Mouse (Mus musculus): ENCODE measurements around the gene Sdk1.

Gene Sdk1

GRCm38 (mm10) chr5:141764111-141764510, 522.8 kb downstream of the Sdk1 start:
- in situ Hi-C loops (cut with MboI, MseI), result no loop called here

- in situ Hi-C loops (cut with MboI, MseI), result no loop called here
Observed at GRCm38 (mm10) chr5:141768761-141769515, 527.6 kb downstream of the Sdk1 start.

GRCm38 (mm10) chr5:141771516-141771915, 530.2 kb downstream of the Sdk1 start:
- in situ Hi-C loops (cut with MboI, MseI), result no loop called here

GRCm38 (mm10) chr5:141778231-141778630, 536.9 kb downstream of the Sdk1 start:
- in situ Hi-C loops (cut with MboI, MseI), result no loop called here

GRCm38 (mm10) chr5:141781142-141781541, 539.9 kb downstream of the Sdk1 start:
- in situ Hi-C loops (cut with MboI, MseI), result no loop called here

- in situ Hi-C loops (cut with MboI, MseI), result no loop called here
Observed at GRCm38 (mm10) chr5:141782330-141782729, 541.0 kb downstream of the Sdk1 start.

- in situ Hi-C loops (cut with MboI, MseI), result no loop called here
Observed at GRCm38 (mm10) chr5:141783516-141783915, 542.2 kb downstream of the Sdk1 start.

- in situ Hi-C loops (cut with MboI, MseI), result no loop called here
Observed at GRCm38 (mm10) chr5:141793926-141794325, 552.6 kb downstream of the Sdk1 start.

GRCm38 (mm10) chr5:141823823-141824330, 582.6 kb downstream of the Sdk1 start:
- in situ Hi-C loops (cut with MboI, MseI), result no loop called here

- in situ Hi-C loops (cut with MboI, MseI), result no loop called here
Observed at GRCm38 (mm10) chr5:141824739-141825379, 583.6 kb downstream of the Sdk1 start.

GRCm38 (mm10) chr5:141835566-141835965, 594.3 kb downstream of the Sdk1 start:
- in situ Hi-C loops (cut with MboI, MseI), result no loop called here

GRCm38 (mm10) chr5:141836892-141837455, 595.7 kb downstream of the Sdk1 start:
- in situ Hi-C loops (cut with MboI, MseI), result no loop called here

- in situ Hi-C loops (cut with MboI, MseI), result no loop called here
Observed at GRCm38 (mm10) chr5:141844701-141845100, 603.4 kb downstream of the Sdk1 start.

- in situ Hi-C loops (cut with MboI, MseI), result no loop called here
Observed at GRCm38 (mm10) chr5:141847686-141848085, 606.4 kb downstream of the Sdk1 start.

- in situ Hi-C loops (cut with MboI, MseI), result loop anchor here (10.0 kb wide), 1 partner anchor 1067 kb away; no protein-coding TSS in a partner anchor
Observed at GRCm38 (mm10) chr5:141852175-141852574, 610.9 kb downstream of the Sdk1 start.

- in situ Hi-C loops (cut with MboI, MseI), result loop anchor here (10.0 kb wide), 1 partner anchor 1072 kb away; no protein-coding TSS in a partner anchor
Observed at GRCm38 (mm10) chr5:141856447-141856846, 615.2 kb downstream of the Sdk1 start.

- in situ Hi-C loops (cut with MboI, MseI), result loop anchor here (10.0 kb wide), 1 partner anchor 1073 kb away; no protein-coding TSS in a partner anchor
Observed at GRCm38 (mm10) chr5:141857781-141858180, 616.5 kb downstream of the Sdk1 start.

GRCm38 (mm10) chr5:141858406-141859160, 617.3 kb downstream of the Sdk1 start:
- in situ Hi-C loops (cut with MboI, MseI), result loop anchor here (10.0 kb wide), 1 partner anchor 1074 kb away; no protein-coding TSS in a partner anchor

- in situ Hi-C loops (cut with MboI, MseI), result no loop called here
Observed at GRCm38 (mm10) chr5:141866042-141866441, 624.8 kb downstream of the Sdk1 start.

GRCm38 (mm10) chr5:141873751-141874150, 632.5 kb downstream of the Sdk1 start:
- in situ Hi-C loops (cut with MboI, MseI), result no loop called here

- in situ Hi-C loops (cut with MboI, MseI), result no loop called here
Observed at GRCm38 (mm10) chr5:141880661-141881060, 639.4 kb downstream of the Sdk1 start.
